Mouse (Mus musculus): ENCODE measurements at regions not wholly inside any gene's neighbourhood (a gene's known extent, or its start where the extent isn't known, plus 50 kb on each side); places are given as distances from the start of the nearest gene placed in this dataset.
A peak's percentile ranks its signal among the peaks of the same experiment; 100 is the strongest.

- peak; percentile 92 for DNase-seq (ENCODE audit: low read depth, low spot score)
Observed at GRCm38 (mm10) chr4:34226089-34226840, 176.3 kb upstream of the Spaca1 start.

DNA sequence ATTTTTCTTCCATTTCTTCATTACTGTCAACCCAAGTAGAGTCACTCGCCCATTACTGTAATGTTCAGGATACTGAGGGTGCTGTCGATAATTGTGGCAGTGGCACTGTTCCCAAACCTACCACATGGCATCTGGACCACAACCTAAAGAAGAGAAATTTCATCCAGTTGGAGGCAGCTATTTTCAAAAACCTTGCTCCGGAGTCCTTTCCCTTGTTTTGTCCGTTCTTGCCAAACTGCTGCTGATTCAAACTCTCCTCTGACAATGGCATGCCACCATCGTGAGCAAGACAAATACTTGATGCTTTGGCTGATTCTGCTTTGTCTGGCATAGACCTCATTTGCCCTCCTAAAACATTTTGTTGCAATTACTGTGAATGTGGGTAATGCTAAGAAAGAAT lies 176.9 kb upstream of the Spaca1 start:
- peak; percentile 68 for DNase-seq (ENCODE audit: low read depth, low spot score)

GRCm38 (mm10) chr4:34227611-34228010 lies 177.6 kb upstream of the Spaca1 start:
- DNase-seq (ENCODE audit: low read depth, low spot score), result no peak

GRCm38 (mm10) chr4:34231270-34231669 lies 181.3 kb upstream of the Spaca1 start:
- DNase-seq (ENCODE audit: low read depth, low spot score), result peak; percentile 84

DNA sequence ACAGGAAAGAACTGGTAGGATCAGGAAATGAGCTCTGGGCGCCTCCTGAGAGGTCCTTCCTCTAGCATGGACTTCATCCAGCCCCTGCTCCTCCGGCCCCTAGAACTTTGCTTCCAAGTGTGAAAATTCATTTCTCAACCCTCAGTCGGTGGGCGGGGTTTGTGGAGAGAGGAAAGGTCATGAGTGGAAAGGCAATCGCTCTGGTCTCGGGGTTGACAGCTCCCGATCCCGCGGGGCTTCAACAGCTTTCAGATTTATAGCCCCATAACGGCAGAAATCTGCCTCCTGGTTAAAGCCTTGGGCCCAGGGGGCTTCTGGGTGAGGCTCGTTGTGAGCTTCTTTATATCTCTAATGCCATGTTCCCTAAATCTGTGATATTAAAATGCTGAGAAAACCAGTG lies 184.2 kb upstream of the Spaca1 start:
- DNase-seq (ENCODE audit: low read depth, low spot score), result no peak

DNA sequence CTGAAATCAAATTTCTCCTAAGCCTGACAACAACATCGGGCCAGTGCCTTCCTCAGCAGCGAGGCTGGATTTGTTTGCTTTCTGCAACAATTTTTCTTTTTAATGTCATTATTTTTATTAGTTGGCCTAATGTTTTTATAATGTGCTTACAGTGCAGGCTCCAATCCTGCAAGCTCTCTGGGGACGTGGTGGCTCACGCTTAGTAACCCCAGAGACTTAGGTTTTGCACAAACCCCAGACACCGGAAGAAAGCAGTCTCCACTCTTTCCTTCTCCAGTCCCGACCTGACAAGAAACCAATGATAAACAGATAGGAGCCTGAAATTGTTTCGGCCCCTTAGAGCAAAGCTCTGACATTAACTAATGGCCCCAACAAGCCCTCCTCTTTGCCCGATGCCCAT lies 184.7 kb upstream of the Spaca1 start:
- DNase-seq (ENCODE audit: low read depth, low spot score), result no peak

DNA sequence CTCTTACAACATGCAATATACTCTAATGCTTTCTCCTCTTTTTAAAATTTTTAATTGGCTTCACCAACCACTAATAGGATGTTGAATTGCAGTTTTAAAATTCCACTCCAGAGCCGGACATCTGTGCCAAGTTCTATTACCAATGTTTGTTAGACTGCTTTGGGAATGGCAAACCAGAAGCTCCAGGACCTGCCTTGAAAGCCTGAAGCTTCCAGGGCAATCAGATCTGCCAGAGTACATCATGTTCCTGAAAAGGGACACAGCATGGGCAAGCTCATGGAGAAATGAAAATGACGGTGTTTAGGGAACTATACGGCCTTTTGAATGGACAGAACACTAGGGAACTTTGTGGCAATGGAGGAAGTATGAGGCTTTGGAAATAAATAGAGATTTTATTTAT lies 187.8 kb upstream of the Spaca1 start:
- no peak for DNase-seq (ENCODE audit: low read depth, low spot score)

- no peak for DNase-seq (ENCODE audit: low read depth, low spot score)
Observed at GRCm38 (mm10) chr4:34239624-34240023, 189.6 kb upstream of the Spaca1 start.

GRCm38 (mm10) chr4:34241060-34241571 lies 191.1 kb upstream of the Spaca1 start:
- DNase-seq (ENCODE audit: low read depth, low spot score), result no peak

DNA sequence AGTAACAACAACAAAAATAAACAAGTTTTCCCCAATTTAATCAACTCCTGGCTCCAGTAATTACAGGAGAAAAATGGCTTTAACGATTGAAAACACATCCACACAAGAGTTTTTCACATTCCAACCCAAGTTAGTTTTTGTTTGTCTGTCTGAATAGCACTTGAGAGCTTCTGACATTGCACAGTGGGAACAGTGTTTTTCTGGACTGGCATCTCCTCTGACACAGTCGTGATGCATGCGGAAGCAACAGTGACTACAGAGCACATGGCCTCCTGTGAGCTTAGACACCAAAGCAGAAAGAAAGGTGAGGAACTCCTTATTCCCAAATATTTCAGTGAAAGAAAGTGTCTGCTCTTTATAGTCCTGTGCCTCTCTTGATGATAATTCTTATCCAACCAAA lies 191.7 kb upstream of the Spaca1 start:
- DNase-seq (ENCODE audit: low read depth, low spot score), result no peak

DNA sequence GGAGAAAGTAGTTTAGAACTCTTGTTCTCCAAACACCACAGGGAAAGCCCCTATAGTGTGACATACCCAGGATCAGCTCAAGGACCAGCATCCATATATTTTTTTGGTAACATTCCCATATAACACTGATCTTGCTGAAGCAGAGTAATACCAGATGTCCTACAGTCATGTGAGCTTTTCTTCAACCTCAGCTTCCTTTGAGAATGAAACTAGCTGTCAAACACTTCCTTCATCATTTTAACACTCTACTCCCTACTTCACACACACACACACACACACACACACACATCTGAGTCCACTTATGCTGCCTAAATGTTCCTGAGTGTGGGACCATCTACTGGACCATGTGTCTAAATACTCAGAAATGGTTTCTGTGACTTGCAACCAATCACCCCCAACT lies 209.5 kb upstream of the Spaca1 start:
- peak; percentile 26 for DNase-seq (ENCODE audit: low read depth, low spot score)

DNA sequence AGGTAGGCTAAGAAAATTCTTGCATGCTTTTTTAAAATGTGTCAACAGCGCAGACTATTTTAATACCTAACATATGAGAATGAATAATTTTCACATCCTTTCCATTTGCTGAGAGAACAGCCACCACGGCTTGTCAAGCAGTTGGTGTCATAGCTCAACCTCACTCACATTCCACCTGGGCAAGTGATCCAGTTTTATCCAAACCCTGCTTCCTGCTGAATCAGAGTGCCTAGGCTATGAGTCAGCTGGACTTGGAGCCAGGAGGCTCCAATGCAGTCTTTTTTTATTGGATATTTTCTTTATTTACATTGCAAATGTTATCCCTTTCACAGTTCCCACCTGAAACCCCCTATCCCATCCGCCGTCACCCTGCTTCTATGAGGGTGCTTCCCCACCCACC lies 210.5 kb upstream of the Spaca1 start:
- DNase-seq (ENCODE audit: low read depth, low spot score), result peak; percentile 84

GRCm38 (mm10) chr4:34261809-34262208 lies 211.8 kb upstream of the Spaca1 start:
- no peak for DNase-seq (ENCODE audit: low read depth, low spot score)

- DNase-seq (ENCODE audit: low read depth, low spot score), result no peak
Observed at GRCm38 (mm10) chr4:34264431-34264830, 214.4 kb upstream of the Spaca1 start.

DNA sequence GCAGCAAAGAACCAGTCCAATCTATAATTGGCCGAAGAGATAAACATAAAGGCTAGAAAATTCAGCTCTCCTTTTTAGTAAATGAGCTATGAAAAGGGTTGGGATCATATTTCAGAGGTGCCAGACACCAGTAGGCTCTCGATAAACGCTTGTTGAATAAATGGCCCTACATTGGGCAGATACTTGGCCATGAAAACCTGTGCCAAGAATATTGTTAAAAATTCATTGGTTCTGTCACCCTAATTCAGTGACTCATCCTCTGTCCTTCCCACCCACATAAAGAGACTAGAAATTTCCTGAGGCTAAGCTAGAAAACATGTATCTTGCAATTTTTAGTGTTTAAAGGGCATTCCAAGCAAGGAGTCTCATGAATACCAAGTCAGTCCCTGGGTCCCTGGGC lies 224.3 kb upstream of the Spaca1 start:
- peak; percentile 54 for DNase-seq (ENCODE audit: low read depth, low spot score)

GRCm38 (mm10) chr4:34275372-34275771 lies 225.4 kb upstream of the Spaca1 start:
- peak; percentile 39 for DNase-seq (ENCODE audit: low read depth, low spot score)

DNA sequence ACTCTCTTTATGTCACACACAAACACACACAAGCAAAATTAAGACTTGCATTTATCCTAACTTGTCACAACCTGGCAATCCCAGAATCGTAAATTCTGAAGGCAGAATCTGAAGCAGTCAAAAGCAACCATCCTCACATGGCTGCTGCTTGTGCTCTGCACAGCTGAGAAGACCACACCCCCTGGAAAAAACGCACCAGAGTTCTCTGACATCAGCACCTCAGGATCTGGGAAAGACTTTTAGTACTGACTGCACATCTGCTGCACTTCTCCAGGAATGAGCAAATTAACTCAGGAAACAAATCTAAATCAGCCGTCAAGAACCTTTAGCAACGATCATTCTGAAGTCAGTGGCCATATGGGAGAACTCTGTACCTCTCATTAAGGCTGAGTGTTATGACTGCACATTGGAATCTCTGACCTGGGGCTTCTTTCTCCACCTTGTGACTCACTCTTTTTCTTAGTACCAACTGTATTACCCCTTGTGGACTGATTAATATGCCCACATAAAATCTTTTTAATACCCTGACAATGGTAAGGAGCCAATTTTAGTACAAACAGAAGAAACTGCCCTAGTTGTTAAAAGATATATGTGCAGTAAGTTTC lies 248.1 kb upstream of the Akirin2 start:
- DNase-seq (ENCODE audit: low read depth, low spot score), result peak; percentile 3

DNA sequence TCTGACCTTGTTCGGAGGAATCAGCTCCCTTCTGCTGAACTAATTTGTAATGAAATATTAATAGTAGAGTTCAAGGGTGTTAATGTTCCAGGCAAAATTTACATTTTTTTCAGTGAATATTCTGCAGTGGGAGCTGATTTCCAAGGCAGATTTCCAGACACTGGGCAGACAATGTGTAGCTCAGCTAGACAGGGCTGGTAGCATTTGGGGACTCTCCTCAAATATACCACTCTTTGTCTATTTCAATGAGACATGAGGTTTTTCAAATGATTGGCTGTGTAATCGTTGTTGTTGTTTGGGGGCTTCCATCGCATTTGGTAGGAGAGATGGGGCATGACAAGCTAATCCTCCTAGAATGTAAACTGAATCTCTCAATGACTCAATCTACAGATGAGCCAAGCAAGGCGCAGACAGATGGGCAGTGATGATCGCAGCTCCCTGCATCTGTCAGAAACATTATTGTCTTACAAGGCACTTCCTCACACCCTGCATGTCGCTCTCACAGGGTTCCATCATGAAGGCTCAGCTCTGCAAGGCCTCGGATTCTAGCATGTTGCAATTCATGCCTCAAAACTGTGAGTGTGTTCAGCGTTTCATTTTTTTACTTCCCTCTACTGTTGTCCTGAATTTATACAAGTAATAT lies 241.7 kb upstream of the Akirin2 start:
- DNase-seq (ENCODE audit: low read depth, low spot score), result no peak

- DNase-seq (ENCODE audit: low read depth, low spot score), result no peak
Observed at GRCm38 (mm10) chr4:34310061-34310642, 240.6 kb upstream of the Akirin2 start.

GRCm38 (mm10) chr4:34315848-34316247 lies 234.9 kb upstream of the Akirin2 start:
- DNase-seq (ENCODE audit: low read depth, low spot score), result no peak

DNA sequence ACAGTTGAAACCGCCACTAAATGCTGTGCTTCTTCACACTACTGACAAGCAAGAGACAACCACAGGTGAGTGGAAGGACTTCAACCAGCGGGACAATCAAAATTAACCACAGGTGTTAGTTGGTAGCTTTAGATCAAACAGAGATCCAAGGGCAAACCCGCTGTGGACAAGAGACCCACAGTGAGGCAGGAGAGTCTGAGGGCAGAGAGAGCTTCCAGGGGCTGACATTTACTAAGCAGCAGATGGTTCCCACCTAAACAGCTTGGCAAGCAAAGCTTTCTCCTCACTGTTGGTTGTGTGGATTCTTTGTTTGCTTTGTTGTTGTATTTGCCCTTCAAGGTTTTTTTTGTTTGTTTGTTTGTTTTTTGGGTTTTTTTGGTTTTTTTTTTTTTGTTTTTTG lies 227.9 kb upstream of the Akirin2 start:
- no peak for DNase-seq (ENCODE audit: low read depth, low spot score)

GRCm38 (mm10) chr4:34328151-34328785 lies 222.5 kb upstream of the Akirin2 start:
- DNase-seq (ENCODE audit: low read depth, low spot score), result no peak

All from 3T3-L1 (cell line).